Comparison of ENCODE assay signal across 1 mouse cellular context in the genomic region with DNA sequence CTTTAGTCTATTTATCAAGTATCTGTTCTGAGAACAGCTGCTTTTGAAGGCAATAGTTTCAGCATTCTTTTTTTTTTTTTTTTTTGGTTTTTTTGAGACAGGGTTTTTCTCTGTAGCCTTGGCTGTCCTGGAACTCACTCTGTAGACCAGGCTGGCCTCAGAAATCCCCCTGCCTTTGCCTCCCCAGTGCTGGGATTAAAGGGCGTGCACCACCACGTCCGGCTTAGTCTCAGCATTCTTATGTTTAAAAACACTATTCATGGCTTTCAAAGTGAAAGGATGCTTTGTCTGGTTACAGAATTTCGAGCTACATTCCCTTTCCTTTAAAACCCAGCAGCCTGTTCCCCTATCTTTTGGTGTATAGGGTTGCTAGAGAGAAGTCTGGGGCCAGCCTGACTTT.
TF ChIP-seq lines count a peak whose summit lies in the region.

No protein-coding gene starts in this region.

TF ChIP-seq in MEL, 35 proteins besides CTCF, POLR2A, EP300 and RAD21 (continued from another document):
- no peak for TF ChIP-seq POLR2AphosphoS5 (IDR thresholded peaks at IDR 0.05; ENCODE audit: borderline replicate concordance, low read depth, low read length)
- peak; percentile 6; the same call in 1 of the 2 replicates for TF ChIP-seq ZNF384 (IDR thresholded peaks at IDR 0.05; ENCODE audit: low read depth, low read length)
